ENCODE assay signal across 21 mouse cellular contexts in the genomic region with DNA sequence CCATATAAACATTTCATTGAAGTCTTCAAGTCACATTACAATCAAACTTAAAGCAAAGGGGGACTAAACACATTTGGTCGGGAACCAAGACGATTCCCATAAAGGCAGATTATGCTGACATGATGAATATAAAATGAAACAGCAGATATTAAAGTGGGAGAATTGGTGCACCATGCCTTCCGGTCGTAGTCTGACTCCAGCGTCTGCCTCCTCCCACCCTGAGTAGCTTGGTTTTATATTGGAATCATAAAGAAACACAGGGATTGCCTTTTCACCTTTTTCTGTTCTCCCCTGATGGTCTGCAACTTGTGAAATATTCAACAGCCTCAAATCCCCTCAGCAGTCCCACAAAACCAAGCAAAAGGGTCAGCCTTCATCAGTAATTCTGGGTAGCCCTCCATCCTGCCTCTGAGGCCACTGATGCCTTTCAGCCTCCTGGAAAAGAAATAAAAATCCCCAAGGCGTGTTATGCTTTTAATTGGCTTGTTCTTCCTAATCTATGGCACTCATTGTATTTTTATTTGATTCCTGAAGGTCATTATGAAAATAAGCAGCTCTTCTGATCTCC.
A peak's percentile ranks its signal among the peaks of the same experiment; 100 is the strongest.
DNase-seq lines count a peak whose midpoint lies in the region; ATAC-seq and TF ChIP-seq lines count a peak whose summit lies in the region.
"Had no signal": no experiment of that assay in that cellular context is flagged by ENCODE, and none has a peak within 500 bp of the region (broad histone marks: within the 10 kb centered on the region; RNA-seq: fewer than 3 reads in every experiment).

No protein-coding gene starts in this region.

- ATAC-seq in midbrain, embryonic 13.5 days, result peak; percentile 53
- no peak for ATAC-seq in midbrain, embryonic 16.5 days
- peak; percentile 78 for ATAC-seq in limb, embryonic 14.5 days (ENCODE audit: low FRiP score, low read depth)
- ATAC-seq in kidney, embryonic 14.5 days (ENCODE audit: low FRiP score, low TSS enrichment), result no peak
- ATAC-seq: CD4-positive, CD25-positive, alpha-beta regulatory T cell, adult 4 months; forebrain, embryonic 14.5 days; forebrain, postnatal 0 days had no signal

- no peak overlapping the region for H3K4me3 ChIP-seq in midbrain, embryonic 13.5 days (replicated peaks)
- H3K4me3 ChIP-seq in midbrain, embryonic 16.5 days (ENCODE audit: low read depth, low read length), result no peak overlapping the region
- H3K4me3 ChIP-seq in limb, embryonic 14.5 days (replicated peaks; ENCODE audit: low read length), result no peak overlapping the region
- H3K4me3 ChIP-seq in kidney, embryonic 14.5 days (ENCODE audit: low read length), result no peak overlapping the region
- H3K4me3 ChIP-seq: embryonic facial prominence, embryonic 12.5 days; embryonic facial prominence, embryonic 15.5 days; gastrocnemius, adult 2 months; hindbrain, embryonic 12.5 days; hindbrain, embryonic 15.5 days had no signal

- TF ChIP-seq CTCF in brain, embryonic 14.5 days (IDR thresholded peaks at IDR 0.05; ENCODE audit: borderline replicate concordance, extremely low read depth, insufficient read depth, insufficient read length), result no peak

- no peaks in the 10 kb centered on the region for H3K27me3 ChIP-seq in midbrain, embryonic 13.5 days
- no peaks in the 10 kb centered on the region for H3K27me3 ChIP-seq in midbrain, embryonic 16.5 days (ENCODE audit: control insufficient read depth, insufficient read depth, low read depth, low read length)
- H3K27me3 ChIP-seq in limb, embryonic 14.5 days (ENCODE audit: control insufficient read depth, insufficient read depth, low read length), result no peaks in the 10 kb centered on the region
- no peaks in the 10 kb centered on the region for H3K27me3 ChIP-seq in kidney, embryonic 14.5 days (ENCODE audit: control insufficient read depth, insufficient read depth, low read length)
- H3K27me3 ChIP-seq: embryonic facial prominence, embryonic 12.5 days; embryonic facial prominence, embryonic 15.5 days; hindbrain, embryonic 12.5 days; hindbrain, embryonic 15.5 days had no signal

- peaks cover 15% of the 10 kb centered on the region for H3K4me1 ChIP-seq in midbrain, embryonic 13.5 days (replicated peaks)
- H3K4me1 ChIP-seq in midbrain, embryonic 16.5 days (ENCODE audit: control insufficient read depth, insufficient read depth, low read length), result peaks cover 11% of the 10 kb centered on the region
- 0 out of 2 replicates have a peak, but pooled peaks cover 6% of the 10 kb centered on the region for H3K4me1 ChIP-seq in limb, embryonic 14.5 days (ENCODE audit: control insufficient read depth, insufficient read depth, low read length)
- H3K4me1 ChIP-seq in kidney, embryonic 14.5 days (ENCODE audit: control insufficient read depth, insufficient read depth, low read length), result no peaks in the 10 kb centered on the region
- H3K4me1 ChIP-seq: embryonic facial prominence, embryonic 12.5 days; embryonic facial prominence, embryonic 15.5 days; hindbrain, embryonic 12.5 days had no signal

- H3K9me3 ChIP-seq in midbrain, embryonic 13.5 days, result no peaks in the 10 kb centered on the region
- H3K9me3 ChIP-seq in midbrain, embryonic 16.5 days (replicated peaks; ENCODE audit: control insufficient read depth, low read length, poor library complexity, severe bottlenecking), result no peaks in the 10 kb centered on the region
- no peaks in the 10 kb centered on the region for H3K9me3 ChIP-seq in limb, embryonic 14.5 days (ENCODE audit: control insufficient read depth, low read length)
- no peaks in the 10 kb centered on the region for H3K9me3 ChIP-seq in kidney, embryonic 14.5 days (ENCODE audit: control insufficient read depth, low read length)
- H3K9me3 ChIP-seq: embryonic facial prominence, embryonic 12.5 days; embryonic facial prominence, embryonic 15.5 days; hindbrain, embryonic 12.5 days; hindbrain, embryonic 15.5 days had no signal

- no peak overlapping the region for H3K9ac ChIP-seq in midbrain, embryonic 13.5 days (replicated peaks)
- no peak overlapping the region for H3K9ac ChIP-seq in midbrain, embryonic 16.5 days (ENCODE audit: low read depth, low read length)
- H3K9ac ChIP-seq in limb, embryonic 14.5 days (ENCODE audit: low read depth, low read length, severe bottlenecking), result no peak overlapping the region
- H3K9ac ChIP-seq in kidney, embryonic 14.5 days (ENCODE audit: low read depth, low read length), result no peak overlapping the region
- H3K9ac ChIP-seq: embryonic facial prominence, embryonic 12.5 days; embryonic facial prominence, embryonic 15.5 days; forebrain, postnatal 0 days; hindbrain, embryonic 12.5 days; hindbrain, embryonic 15.5 days had no signal

- no peak overlapping the region for H3K4me2 ChIP-seq in midbrain, embryonic 13.5 days (replicated peaks)
- H3K4me2 ChIP-seq in midbrain, embryonic 16.5 days (ENCODE audit: low read length), result no peak overlapping the region
- H3K4me2 ChIP-seq in limb, embryonic 14.5 days (replicated peaks; ENCODE audit: low read depth, low read length, severe bottlenecking), result no peak overlapping the region
- no peak overlapping the region for H3K4me2 ChIP-seq in kidney, embryonic 14.5 days (replicated peaks; ENCODE audit: low read depth, low read length)
- H3K4me2 ChIP-seq: embryonic facial prominence, embryonic 12.5 days; embryonic facial prominence, embryonic 15.5 days; heart, embryonic 11.5 days; hindbrain, embryonic 12.5 days; hindbrain, embryonic 15.5 days had no signal

- H3K27ac ChIP-seq in midbrain, embryonic 13.5 days, result peak overlapping the region; percentile 52
- no peak overlapping the region for H3K27ac ChIP-seq in midbrain, embryonic 16.5 days (ENCODE audit: low read length)
- H3K27ac ChIP-seq in limb, embryonic 14.5 days (replicated peaks; ENCODE audit: low read depth, low read length), result no peak overlapping the region
- H3K27ac ChIP-seq in kidney, embryonic 14.5 days (ENCODE audit: low read depth, low read length), result no peak overlapping the region
- H3K27ac ChIP-seq: embryonic facial prominence, embryonic 12.5 days; embryonic facial prominence, embryonic 15.5 days; gastrocnemius, adult 2 months; hindbrain, embryonic 12.5 days; hindbrain, embryonic 15.5 days had no signal

- TF ChIP-seq POLR2A in brain, embryonic 14.5 days (IDR thresholded peaks at IDR 0.05; ENCODE audit: borderline replicate concordance, extremely low read depth, insufficient read depth, insufficient read length, poor library complexity, severe bottlenecking), result no peak
- no peak for TF ChIP-seq POLR2A in limb, embryonic 14.5 days (IDR thresholded peaks at IDR 0.05; ENCODE audit: borderline replicate concordance, extremely low read depth, insufficient read depth, insufficient read length)

- peak; percentile 39 for DNase-seq in brain, embryonic 14.5 days (ENCODE audit: low read depth)
- DNase-seq in limb, embryonic 14.5 days (ENCODE audit: low spot score), result peak; percentile 53
- DNase-seq in natural killer cell, adult 2 months (ENCODE audit: low spot score in 2 of 2), result no peak
- DNase-seq: adrenal gland, adult 2 months; adrenal gland, postnatal 25 days; cerebellum, adult 18-20 months; cerebellum, postnatal 25 days; forebrain, postnatal 0 days; gastrocnemius, adult 2 months; gastrocnemius, postnatal 14 days; heart, adult 11 months had no signal

- WGBS in midbrain, embryonic 13.5 days, result 61% methylated on average over 6 of the region's 6 CpGs
- WGBS in midbrain, embryonic 16.5 days, result 40% methylated on average over 6 of the region's 6 CpGs
- WGBS in limb, embryonic 14.5 days, result 38% methylated on average over 6 of the region's 6 CpGs
- 83% methylated on average over 6 of the region's 6 CpGs for WGBS in kidney, embryonic 14.5 days

- H3K36me3 ChIP-seq in midbrain, embryonic 13.5 days, result no peaks in the 10 kb centered on the region
- no peaks in the 10 kb centered on the region for H3K36me3 ChIP-seq in midbrain, embryonic 16.5 days (ENCODE audit: control insufficient read depth, insufficient read depth, low read length)
- no peaks in the 10 kb centered on the region for H3K36me3 ChIP-seq in limb, embryonic 14.5 days (ENCODE audit: control insufficient read depth, insufficient read depth, low read length)
- no peaks in the 10 kb centered on the region for H3K36me3 ChIP-seq in kidney, embryonic 14.5 days (ENCODE audit: control insufficient read depth, insufficient read depth, low read length)
- H3K36me3 ChIP-seq: embryonic facial prominence, embryonic 12.5 days; embryonic facial prominence, embryonic 15.5 days; hindbrain, embryonic 12.5 days; hindbrain, embryonic 15.5 days had no signal

Comparison
In these comparisons a context has a peak if more than half of its experiments do, and no peak if none do; other contexts are left out.
1. ATAC-seq: peak in midbrain, embryonic 13.5 days (single experiment) and limb, embryonic 14.5 days (single experiment); none in midbrain, embryonic 16.5 days (single experiment) and kidney, embryonic 14.5 days (single experiment).
2. DNase-seq: peak in brain, embryonic 14.5 days (single experiment) and limb, embryonic 14.5 days (single experiment); none in natural killer cell, adult 2 months (0 of 2).